Mouse (Mus musculus): ENCODE data around the gene Prss45. TPM values are rescaled to one million over a fixed set of nuclear protein-coding genes. Genes with fewer than 3 reads are reported as not detected.

The Prss45 gene
- polyA plus RNA-seq, 1 experiment from 2014 or later = not detected

DNA sequence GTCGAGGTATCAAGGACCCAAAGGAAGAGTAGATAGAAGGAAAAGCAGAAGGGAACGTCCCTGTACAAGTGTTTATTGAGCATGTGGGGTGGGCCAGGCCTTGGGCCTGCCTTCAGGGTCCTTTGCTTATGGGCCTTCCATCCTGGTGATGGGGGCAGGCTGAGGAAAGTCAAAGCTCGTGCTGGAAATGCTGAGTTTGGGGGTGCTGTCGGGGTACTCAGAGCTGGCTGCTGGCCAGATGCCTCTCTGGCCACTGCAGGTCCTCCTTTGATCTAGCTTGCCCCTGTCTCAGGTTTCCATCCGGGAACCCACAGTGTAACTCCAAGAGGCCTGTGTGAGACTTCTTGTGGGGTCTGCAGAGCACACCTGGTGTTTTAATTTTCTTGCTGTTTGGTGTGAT, 24.1 kb downstream of the Prss45 start:
- ATAC-seq (ENCODE audit: insufficient number of reproducible peaks, insufficient read depth, low FRiP score, low TSS enrichment) = no peak
- Histone ChIP-seq H3K4me2 (replicated peaks) (no peak overlapping the region), H3K9me3 (no peaks in the 10 kb centered on the region), H3K4me1 (peaks cover 9% of the 10 kb centered on the region), H3K27ac (no peak overlapping the region), H3K4me3 (no peak overlapping the region), H3K36me3 (no peaks in the 10 kb centered on the region), H3K27me3 (peaks cover 27% of the 10 kb centered on the region), H3K9ac (no peak overlapping the region)
- 38% methylated on average over 5 of the region's 5 CpGs for WGBS

DNA sequence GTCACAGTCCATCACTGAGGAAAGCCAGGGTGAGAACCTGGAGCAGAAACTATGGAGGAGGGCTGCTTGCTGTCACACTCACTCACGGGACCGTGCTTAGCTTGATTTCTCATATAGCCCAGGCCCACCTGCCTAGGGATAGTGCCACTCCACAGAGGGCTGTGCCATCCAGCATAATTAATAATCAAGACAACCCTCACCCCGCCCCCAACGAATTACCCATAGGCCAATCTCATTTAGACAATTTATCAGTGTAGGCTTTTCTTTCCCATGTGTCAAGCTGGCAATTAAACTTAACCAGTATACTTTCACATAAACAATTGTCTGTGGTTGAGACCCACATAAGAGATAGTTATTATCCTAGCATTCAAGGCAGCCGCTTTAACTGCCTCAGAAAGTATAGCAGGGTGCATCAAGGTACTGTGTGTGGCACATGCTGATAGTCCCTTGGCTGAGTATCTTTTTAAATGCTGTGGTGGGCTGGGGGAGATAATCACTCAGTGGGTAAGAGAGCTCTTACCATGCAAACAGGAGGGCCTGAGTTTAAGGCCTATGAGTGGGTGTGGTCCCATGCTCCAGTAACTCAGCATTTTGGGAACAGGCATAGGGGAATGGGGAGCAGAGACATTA, 24.7 kb downstream of the Prss45 start:
- Histone ChIP-seq H3K4me3 (no peak overlapping the region), H3K4me2 (replicated peaks) (no peak overlapping the region), H3K4me1 (peaks cover 9% of the 10 kb centered on the region), H3K27ac (no peak overlapping the region), H3K36me3 (no peaks in the 10 kb centered on the region), H3K27me3 (peaks cover 27% of the 10 kb centered on the region), H3K9me3 (no peaks in the 10 kb centered on the region), H3K9ac (no peak overlapping the region)
- 82% methylated on average over 5 of the region's 5 CpGs for WGBS
- ATAC-seq (ENCODE audit: insufficient number of reproducible peaks, insufficient read depth, low FRiP score, low TSS enrichment) = no peak

DNA sequence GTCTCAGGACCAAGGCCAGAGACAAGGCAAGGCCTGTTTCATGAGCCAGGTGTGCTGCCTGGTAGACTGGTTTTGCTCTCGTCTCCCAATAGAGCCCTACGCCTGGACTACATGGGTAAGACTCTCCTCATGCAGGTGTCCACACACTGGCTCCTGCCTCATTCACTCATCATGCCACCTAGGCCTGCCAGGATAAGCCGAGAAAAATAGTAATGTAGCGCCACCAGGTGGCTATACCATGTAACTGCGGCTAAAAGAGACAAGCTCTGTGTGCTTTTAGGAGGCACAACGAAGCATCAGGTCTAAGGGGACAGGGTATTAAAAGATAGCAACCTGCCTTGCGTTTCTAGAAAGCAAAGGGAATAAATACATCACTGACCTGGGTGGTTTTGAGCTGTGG, 36.6 kb downstream of the Prss45 start:
- Histone ChIP-seq H3K4me2 (replicated peaks) (no peak overlapping the region), H3K4me1 (peaks cover 20% of the 10 kb centered on the region), H3K4me3 (no peak overlapping the region), H3K36me3 (no peaks in the 10 kb centered on the region), H3K27ac (no peak overlapping the region), H3K9ac (no peak overlapping the region), H3K9me3 (no peaks in the 10 kb centered on the region), H3K27me3 (peaks cover 29% of the 10 kb centered on the region)
- 17% methylated on average over 7 of the region's 7 CpGs for WGBS
- ATAC-seq (ENCODE audit: insufficient number of reproducible peaks, insufficient read depth, low FRiP score, low TSS enrichment) = no peak

DNA sequence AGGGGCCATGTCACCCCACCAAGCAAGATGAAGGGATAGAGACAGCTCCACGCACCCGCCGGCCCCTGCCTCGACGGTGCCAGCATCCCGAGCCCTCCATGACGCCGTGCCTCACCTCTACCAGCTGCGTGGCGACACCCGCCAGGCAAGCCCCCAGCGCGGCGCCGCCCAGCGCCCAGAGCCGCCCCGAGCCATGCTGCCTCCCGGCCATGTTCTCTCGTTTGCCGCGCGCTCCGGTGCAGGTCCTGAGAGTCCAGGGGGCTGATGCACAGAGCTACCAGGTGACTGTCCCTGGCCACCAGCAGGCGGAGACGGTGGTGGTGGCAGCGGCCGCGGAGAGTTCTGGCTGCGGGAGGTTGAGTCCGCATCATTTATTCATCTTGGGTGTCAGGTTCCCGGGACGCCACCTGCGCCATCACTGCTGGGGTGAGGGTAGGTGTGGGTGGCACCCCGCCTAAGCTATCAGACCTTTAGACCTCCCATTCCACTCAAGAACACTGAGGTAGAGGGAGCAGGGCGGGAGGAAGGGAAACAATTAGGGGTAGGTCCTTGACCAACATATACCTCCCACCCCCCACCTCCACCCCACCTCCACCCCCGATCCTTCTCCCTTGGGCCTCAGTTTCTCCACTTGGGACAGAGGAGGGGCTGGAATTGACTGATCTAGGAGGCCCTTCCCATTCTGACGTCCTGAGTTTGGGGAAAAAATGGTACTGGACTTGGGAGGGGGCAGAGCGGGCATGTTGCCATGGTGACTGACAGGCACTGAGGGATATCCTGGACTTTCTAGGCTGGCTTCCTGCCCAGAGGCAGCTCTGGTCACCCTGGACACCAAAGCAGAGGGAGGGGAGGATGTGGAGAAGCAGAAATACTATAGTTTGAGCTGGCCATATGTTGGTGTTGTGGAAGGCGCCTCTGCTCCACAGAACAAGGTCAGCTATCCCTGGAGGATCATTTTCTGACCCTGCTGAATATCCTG, 39.6 kb downstream of the Prss45 start:
- Histone ChIP-seq H3K27me3 (peaks cover 45% of the 10 kb centered on the region), H3K9me3 (no peaks in the 10 kb centered on the region), H3K9ac (0 out of 2 replicates have a peak overlapping the region, but pooled peaks have one; percentile 9), H3K4me2 (replicated peaks) (peak overlapping the region; percentile 54), H3K4me1 (peaks cover 20% of the 10 kb centered on the region), H3K36me3 (no peaks in the 10 kb centered on the region), H3K4me3 (peak overlapping the region; percentile 26), H3K27ac (no peak overlapping the region)
- WGBS = 10% methylated on average over 40 of the region's 40 CpGs
- no peak for ATAC-seq (ENCODE audit: insufficient number of reproducible peaks, insufficient read depth, low FRiP score, low TSS enrichment)

DNA sequence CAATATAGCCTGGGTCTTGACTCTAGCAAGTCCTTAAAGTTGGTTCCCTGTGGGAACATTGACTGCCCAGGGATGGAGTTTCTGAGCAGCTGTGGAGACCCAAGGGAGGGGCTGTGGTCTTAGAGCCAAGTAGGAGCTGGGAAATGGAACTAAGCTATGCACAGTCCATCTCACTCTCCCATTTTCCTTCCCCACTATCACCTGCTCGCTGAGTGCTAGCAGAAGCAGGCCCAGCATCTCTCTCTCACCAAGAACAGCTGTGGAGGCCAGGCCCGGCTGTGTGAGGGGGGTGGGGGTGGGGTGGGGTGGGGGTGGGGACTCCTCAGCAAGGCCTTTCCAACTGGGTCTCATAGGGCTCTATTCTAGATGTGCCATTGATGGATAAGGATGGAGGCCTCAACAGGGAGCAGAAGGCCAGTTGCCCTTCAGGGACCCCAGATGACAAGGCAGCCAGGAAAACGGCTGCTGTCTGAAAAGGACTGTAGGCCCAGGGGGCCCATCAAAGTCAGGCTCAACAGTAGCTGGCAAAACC, 40.3 kb downstream of the Prss45 start:
- Histone ChIP-seq H3K9me3 (no peaks in the 10 kb centered on the region), H3K27ac (no peak overlapping the region), H3K9ac (no peak overlapping the region), H3K36me3 (no peaks in the 10 kb centered on the region), H3K4me1 (peaks cover 25% of the 10 kb centered on the region), H3K27me3 (peaks cover 52% of the 10 kb centered on the region), H3K4me2 (replicated peaks) (no peak overlapping the region), H3K4me3 (no peak overlapping the region)
- 8% methylated on average over 3 of the region's 3 CpGs for WGBS
- no peak for ATAC-seq (ENCODE audit: insufficient number of reproducible peaks, insufficient read depth, low FRiP score, low TSS enrichment)

DNA sequence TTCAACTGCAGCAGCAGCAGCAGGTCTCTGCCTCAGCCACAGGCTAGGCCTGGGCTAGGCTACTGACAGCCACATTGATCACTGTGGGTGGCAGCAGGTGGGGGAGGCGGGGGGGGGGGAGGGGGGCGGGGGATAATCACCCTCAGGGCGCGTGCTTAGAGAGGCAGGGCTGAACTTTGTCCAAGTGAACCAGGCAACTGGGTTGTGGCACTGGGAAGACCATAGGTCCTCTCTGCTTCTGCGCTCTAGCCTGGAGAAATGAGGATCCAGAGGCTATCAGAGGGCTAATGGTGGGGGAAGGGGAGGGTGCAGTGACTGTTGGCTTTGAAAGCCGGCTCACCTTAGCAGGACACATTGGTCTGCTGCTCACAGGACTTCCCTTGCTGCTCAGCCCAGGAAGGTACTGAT, 40.9 kb downstream of the Prss45 start:
- H3K4me2 ChIP-seq (replicated peaks) = no peak overlapping the region
- H3K4me3 ChIP-seq = no peak overlapping the region
- H3K4me1 ChIP-seq = peaks cover 28% of the 10 kb centered on the region
- ATAC-seq (ENCODE audit: insufficient number of reproducible peaks, insufficient read depth, low FRiP score, low TSS enrichment) = no peak
- peaks cover 58% of the 10 kb centered on the region for H3K27me3 ChIP-seq
- no peak overlapping the region for H3K9ac ChIP-seq
- H3K9me3 ChIP-seq = no peaks in the 10 kb centered on the region
- WGBS = 24% methylated on average over 4 of the region's 6 CpGs
- no peak overlapping the region for H3K27ac ChIP-seq
- H3K36me3 ChIP-seq = no peaks in the 10 kb centered on the region

DNA sequence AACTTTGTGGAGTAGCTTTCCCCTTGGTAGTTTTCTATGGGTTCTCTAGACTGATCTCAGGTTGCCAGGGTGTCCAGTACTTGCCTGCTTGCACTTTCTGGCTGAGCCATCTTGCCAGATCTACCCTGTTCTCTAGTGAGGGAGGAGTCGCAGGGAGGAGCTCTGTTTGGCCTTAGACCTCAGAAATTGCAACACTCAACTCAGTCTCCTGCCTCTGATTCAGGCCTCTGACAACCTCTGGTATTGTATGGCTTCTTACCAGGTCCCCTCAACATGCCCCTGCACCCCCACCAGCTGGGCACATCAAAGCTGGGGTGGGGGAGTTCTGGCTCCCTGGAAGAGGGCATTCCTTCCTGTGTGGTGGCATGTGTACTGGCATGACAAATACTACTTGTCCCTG, 43.0 kb downstream of the Prss45 start:
- H3K4me2 ChIP-seq (replicated peaks) = no peak overlapping the region
- no peak overlapping the region for H3K4me3 ChIP-seq
- no peak overlapping the region for H3K27ac ChIP-seq
- no peak for ATAC-seq (ENCODE audit: insufficient number of reproducible peaks, insufficient read depth, low FRiP score, low TSS enrichment)
- H3K36me3 ChIP-seq = no peaks in the 10 kb centered on the region
- 83% methylated on average over 1 of the region's 1 CpGs for WGBS
- peaks cover 74% of the 10 kb centered on the region for H3K27me3 ChIP-seq
- peaks cover 28% of the 10 kb centered on the region for H3K4me1 ChIP-seq
- H3K9me3 ChIP-seq = no peaks in the 10 kb centered on the region
- no peak overlapping the region for H3K9ac ChIP-seq

DNA sequence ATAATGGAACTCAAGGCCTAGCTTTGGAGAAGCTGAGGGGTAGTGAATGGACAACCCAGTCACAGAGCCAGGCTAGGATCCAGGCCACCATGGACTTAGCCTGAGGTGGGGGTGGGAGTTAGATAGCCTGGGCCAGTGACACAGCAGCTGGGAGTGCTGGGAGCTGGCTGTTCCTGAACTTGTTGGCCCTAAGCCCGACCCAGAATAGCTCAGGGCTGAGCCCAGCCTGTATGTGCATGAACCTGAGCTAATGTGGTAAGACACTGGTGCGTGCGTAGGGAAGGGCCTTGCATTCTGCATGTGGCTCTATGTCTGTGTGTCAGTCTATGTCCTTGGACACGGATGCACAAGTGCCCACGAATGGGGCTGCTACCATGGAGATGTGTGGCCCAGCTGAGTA, 43.5 kb downstream of the Prss45 start:
- Histone ChIP-seq H3K4me3 (no peak overlapping the region), H3K9me3 (no peaks in the 10 kb centered on the region), H3K27ac (no peak overlapping the region), H3K36me3 (no peaks in the 10 kb centered on the region), H3K9ac (no peak overlapping the region), H3K4me2 (replicated peaks) (no peak overlapping the region), H3K4me1 (peaks cover 28% of the 10 kb centered on the region), H3K27me3 (peaks cover 70% of the 10 kb centered on the region)
- 78% methylated on average over 5 of the region's 5 CpGs for WGBS
- no peak for ATAC-seq (ENCODE audit: insufficient number of reproducible peaks, insufficient read depth, low FRiP score, low TSS enrichment)

DNA sequence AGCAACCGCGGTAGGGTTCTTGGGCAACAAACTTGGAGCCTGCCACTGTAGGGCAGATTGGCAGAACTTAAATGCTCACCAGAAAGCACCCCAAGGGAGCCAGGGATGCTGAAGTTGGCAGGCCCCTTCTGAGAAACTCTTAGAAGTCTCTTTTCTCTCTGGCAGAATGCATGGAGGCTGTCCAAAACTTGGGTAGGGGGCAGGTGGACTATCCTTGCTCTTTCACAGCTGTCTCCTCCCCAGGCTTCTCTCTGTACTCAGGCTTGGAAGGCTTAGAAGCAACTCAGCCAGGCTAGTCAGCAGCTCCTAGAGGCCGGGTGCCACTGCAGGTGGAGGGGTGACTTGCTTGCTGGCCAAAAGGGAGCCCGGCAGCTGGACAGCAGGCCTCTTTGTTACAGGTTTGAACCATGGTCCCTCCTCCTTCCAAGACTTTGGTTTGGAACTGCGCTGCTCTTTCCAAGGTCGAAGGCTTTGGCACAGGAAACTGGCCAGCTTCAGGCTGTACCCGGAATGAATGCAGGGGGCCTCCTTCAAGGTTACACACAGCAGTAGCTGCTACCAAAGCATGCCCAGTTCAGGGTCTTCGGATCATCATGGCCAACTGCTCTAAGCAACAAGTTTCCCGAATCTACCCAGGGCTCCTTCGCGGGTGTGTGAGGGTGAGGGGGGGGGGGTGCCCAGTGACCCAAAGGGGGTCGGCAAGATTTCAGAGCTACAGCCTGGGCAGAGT, 45.0 kb downstream of the Prss45 start, which contains the start of gene Als2cl:
TSS of gene Als2cl (plus strand) at position 680 of the 730 bp plus-strand sequence.
- Histone ChIP-seq H3K9me3 (no peaks in the 10 kb centered on the region), H3K9ac (peak within 1 kb of the TSS; percentile 56), H3K4me2 (replicated peaks) (peak within 1 kb of the TSS; percentile 93), H3K4me1 (peaks cover 20% of the 10 kb centered on the region), H3K27me3 (peaks cover 55% of the 10 kb centered on the region), H3K27ac (no peak within 1 kb of the TSS), H3K36me3 (no peaks in the 10 kb centered on the region), H3K4me3 (peak within 1 kb of the TSS; percentile 55)
- WGBS = 19% methylated on average over 12 of the region's 12 CpGs
- no peak for ATAC-seq (ENCODE audit: insufficient number of reproducible peaks, insufficient read depth, low FRiP score, low TSS enrichment)

DNA sequence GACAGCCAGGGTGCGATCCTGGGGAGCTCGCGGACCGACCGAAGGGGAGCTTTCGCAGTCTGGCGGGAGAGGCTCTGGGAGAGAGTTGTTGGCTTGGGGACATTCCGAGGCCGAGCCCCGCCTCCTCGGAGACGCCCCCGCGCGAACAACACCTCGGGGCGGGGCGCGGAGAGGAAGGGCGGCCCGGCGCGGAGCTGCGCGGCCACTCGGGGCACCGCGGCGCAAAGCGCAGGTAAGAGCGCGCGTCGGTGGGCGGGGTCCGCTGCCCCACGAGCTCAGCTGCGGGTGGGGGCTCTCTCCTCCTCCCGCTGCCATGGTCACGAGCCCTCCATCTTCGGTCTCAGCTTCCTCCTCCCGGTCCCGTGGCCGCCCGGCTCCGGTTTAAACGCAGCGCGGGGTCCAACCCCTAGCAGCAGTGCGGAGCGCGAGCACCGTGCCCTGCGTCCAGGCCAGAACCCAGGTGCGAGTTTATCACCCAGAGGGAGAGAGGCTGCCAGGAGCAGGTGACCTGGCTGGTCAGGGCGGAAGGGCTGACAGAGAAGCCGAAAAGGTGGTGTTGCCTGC, 45.7 kb downstream of the Prss45 start, which contains the start of gene Tmie:
TSS of gene Tmie (minus strand) at position 116 of the 564 bp plus-strand sequence.
- H3K9me3 ChIP-seq = no peaks in the 10 kb centered on the region
- H3K4me3 ChIP-seq = peak within 1 kb of the TSS; percentile 55
- H3K27me3 ChIP-seq = peaks cover 50% of the 10 kb centered on the region
- under 1% methylated on average over 40 of the region's 57 CpGs for WGBS
- peak within 1 kb of the TSS; percentile 93 for H3K4me2 ChIP-seq (replicated peaks)
- peaks cover 12% of the 10 kb centered on the region for H3K4me1 ChIP-seq
- peak; percentile 57 for ATAC-seq (ENCODE audit: insufficient number of reproducible peaks, insufficient read depth, low FRiP score, low TSS enrichment)
- H3K9ac ChIP-seq = peak within 1 kb of the TSS; percentile 56
- H3K27ac ChIP-seq = no peak within 1 kb of the TSS
- H3K36me3 ChIP-seq = no peaks in the 10 kb centered on the region

DNA sequence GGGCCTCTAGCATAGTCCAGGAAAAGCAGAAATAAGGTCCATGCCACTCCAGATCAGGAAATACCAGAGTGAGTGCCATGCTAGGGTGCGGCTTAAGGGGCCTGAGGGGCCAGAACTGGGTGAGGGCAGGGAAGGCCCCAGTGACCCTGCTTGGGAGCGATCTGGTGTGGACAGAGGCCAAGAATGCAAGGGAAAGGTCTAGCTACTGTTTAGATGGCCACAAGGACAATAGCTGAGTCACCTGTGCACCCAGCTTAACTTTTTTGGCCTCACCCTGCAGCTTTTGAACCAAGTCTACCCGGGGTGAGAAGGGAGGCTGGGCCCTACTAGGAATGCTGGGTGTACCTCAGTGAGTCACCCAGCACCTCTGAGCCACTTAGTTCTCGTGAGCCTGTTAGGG, 46.4 kb downstream of the Prss45 start:
- 80% methylated on average over 4 of the region's 4 CpGs for WGBS
- no peaks in the 10 kb centered on the region for H3K9me3 ChIP-seq
- no peak for ATAC-seq (ENCODE audit: insufficient number of reproducible peaks, insufficient read depth, low FRiP score, low TSS enrichment)
- no peak overlapping the region for H3K27ac ChIP-seq
- H3K27me3 ChIP-seq = peaks cover 50% of the 10 kb centered on the region
- H3K4me3 ChIP-seq = peak overlapping the region; percentile 55; the same call in 1 of the 2 replicates
- peaks cover 8% of the 10 kb centered on the region for H3K4me1 ChIP-seq
- no peak overlapping the region for H3K9ac ChIP-seq
- H3K36me3 ChIP-seq = no peaks in the 10 kb centered on the region
- peak overlapping the region; percentile 93 for H3K4me2 ChIP-seq (replicated peaks)
